Mouse (Mus musculus) kidney, adult 2 months (tissue): ENCODE measurements around the gene Gm17019. TPM values are rescaled to one million over a fixed set of nuclear protein-coding genes. Genes with fewer than 3 reads are reported as not detected.
"Not testable (repeated sequence)": the region's sequence is repeated elsewhere in the genome, so short reads cannot be mapped to it uniquely, and the experiment has no call there.

Experiments used
- DNase-seq: peaks from one replicate; pipeline ENCODE4 v3.0.0; 2021
- H3K27ac ChIP-seq: fragments of 200-500 bp; 2 replicates; pipeline ENCODE4 v1.5.1; 2012; ENCODE audit warnings: low read depth, low read length, control low read depth, inconsistent platforms; ENCODE audit not compliant: insufficient read depth
- H3K27me3 ChIP-seq: fragments of 200-500 bp; replicated peaks from 2 replicates; pipeline ENCODE4 v1.6.1; 2012; ENCODE audit warnings: mild to moderate bottlenecking, moderate library complexity, low read length, inconsistent platforms; ENCODE audit not compliant: control insufficient read depth, insufficient read depth
- H3K36me3 ChIP-seq: fragments of 200-500 bp; 2 replicates; pipeline ENCODE4 v1.6.1; 2012; ENCODE audit warnings: mild to moderate bottlenecking, moderate library complexity, low read length, inconsistent platforms; ENCODE audit not compliant: control insufficient read depth, insufficient read depth
- H3K4me1 ChIP-seq: fragments of 200-500 bp; 2 replicates; pipeline ENCODE4 v1.6.1; 2011; ENCODE audit warnings: low read length; ENCODE audit not compliant: control insufficient read depth, insufficient read depth
- H3K4me3 ChIP-seq: fragments of 200-500 bp; 2 replicates; pipeline ENCODE4 v1.5.1; 2011; ENCODE audit warnings: mild to moderate bottlenecking, low read depth, low read length, control low read depth; ENCODE audit not compliant: insufficient read depth
- WGBS: fragments of 180-500 bp; shearing (Covaris S2); methylation state at CpG from one replicate; pipeline ENCODE4 v1.1.7; 2018; 5-methylcytosine and 5-hydroxymethylcytosine counted together
- polyA plus RNA-seq: library from polyadenylated mRNA; depleted of rRNA; stranded (reverse); fragments of >200 nt; gene quantifications from 2 replicates; pipeline ENCODE4 v1.2.3, GENCODE M21; 2012

Gene Gm17019
- polyA plus RNA-seq, 1 experiment, result not detected

DNA sequence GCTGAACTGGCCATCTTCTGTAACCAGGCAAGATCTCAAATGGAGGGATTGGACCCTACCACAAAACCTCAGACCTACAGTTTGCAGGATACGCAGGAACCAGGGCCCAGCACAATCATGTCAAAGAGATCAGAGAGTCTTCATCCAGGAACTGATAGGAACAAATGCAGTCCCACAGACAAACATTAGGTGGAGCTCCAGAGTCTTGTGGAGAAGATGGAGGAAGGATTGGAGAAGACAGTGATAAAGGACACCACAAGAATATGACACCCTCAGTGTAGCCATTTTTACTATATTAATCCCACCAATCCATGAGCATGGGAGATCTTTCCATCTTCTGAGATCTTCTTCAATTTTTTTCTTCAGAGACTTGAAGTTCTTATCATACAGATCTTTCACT lies 8.5 kb downstream of the Gm17019 start:
- WGBS, result 79% methylated on average over 1 of the region's 1 CpGs
- not testable (repeated sequence) for DNase-seq, H3K4me1 ChIP-seq, H3K4me3 ChIP-seq, H3K27me3 ChIP-seq, H3K27ac ChIP-seq, H3K36me3 ChIP-seq

GRCm38 (mm10) chr5:15020067-15020466 lies 12.7 kb downstream of the Gm17019 start:
- 70% methylated on average over 2 of the region's 2 CpGs for WGBS
- H3K4me1 ChIP-seq, H3K4me3 ChIP-seq, H3K27me3 ChIP-seq, H3K27ac ChIP-seq, DNase-seq, H3K36me3 ChIP-seq: not testable (repeated sequence)

GRCm38 (mm10) chr5:15010639-15011582 lies 21.9 kb downstream of the Gm17019 start:
- H3K4me3 ChIP-seq, H3K27me3 ChIP-seq, H3K36me3 ChIP-seq, H3K27ac ChIP-seq, DNase-seq, H3K4me1 ChIP-seq: not testable (repeated sequence)
- WGBS, result 89% methylated on average over 11 of the region's 11 CpGs

DNA sequence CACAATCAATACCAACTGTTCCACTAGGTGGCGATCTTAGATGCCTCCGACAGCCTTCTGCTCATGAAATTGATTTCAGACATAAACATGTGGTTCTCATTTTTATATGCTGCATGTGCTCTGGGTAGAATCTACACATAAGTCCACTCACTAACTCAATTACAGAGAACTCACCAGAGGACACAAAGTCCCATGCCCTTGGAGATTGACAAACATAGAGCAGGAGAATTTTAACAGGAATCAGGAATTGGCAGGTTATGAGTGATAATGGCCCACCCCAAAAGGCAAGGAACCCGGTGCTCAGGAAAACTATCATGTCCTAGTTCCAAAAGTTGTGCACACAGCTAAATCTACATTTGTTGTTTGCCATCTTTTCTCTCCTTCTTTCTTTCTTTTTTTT lies 25.9 kb downstream of the Gm17019 start:
- WGBS, result 55% methylated on average over 3 of the region's 3 CpGs
- not testable (repeated sequence) for H3K4me1 ChIP-seq, H3K4me3 ChIP-seq, H3K27ac ChIP-seq, H3K36me3 ChIP-seq, H3K27me3 ChIP-seq, DNase-seq

- 66% methylated on average over 3 of the region's 3 CpGs for WGBS
- H3K4me1 ChIP-seq, H3K4me3 ChIP-seq, H3K27me3 ChIP-seq, DNase-seq, H3K27ac ChIP-seq, H3K36me3 ChIP-seq: not testable (repeated sequence)
Measured at GRCm38 (mm10) chr5:15006288-15006687, 26.5 kb downstream of the Gm17019 start.

DNA sequence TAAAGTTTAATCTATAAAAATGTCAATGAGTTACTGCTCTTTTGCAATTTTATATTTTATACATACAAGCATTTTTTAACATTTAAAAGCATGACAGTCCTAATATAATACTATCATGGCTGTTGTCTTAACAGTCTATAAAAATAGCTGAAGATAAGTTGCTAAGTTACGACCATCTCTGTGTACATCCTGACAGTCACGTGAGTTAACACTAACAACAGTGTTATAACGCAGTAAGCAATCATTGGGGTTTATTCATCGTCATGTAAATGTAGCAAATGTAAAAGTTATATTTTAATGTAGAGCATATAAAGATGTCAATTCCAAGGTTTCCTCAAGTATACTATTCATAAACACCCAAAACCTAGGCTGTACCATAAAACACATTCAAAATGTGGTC lies 27.2 kb downstream of the Gm17019 start:
- DNase-seq, H3K27ac ChIP-seq, H3K4me1 ChIP-seq, H3K36me3 ChIP-seq, H3K4me3 ChIP-seq, H3K27me3 ChIP-seq: not testable (repeated sequence)
- WGBS, result 52% methylated on average over 3 of the region's 4 CpGs

- H3K27me3 ChIP-seq, H3K4me1 ChIP-seq, DNase-seq, H3K4me3 ChIP-seq, H3K36me3 ChIP-seq, H3K27ac ChIP-seq: not testable (repeated sequence)
- WGBS, result 75% methylated on average over 5 of the region's 5 CpGs
Measured at GRCm38 (mm10) chr5:15004569-15005562, 27.9 kb downstream of the Gm17019 start.

DNA sequence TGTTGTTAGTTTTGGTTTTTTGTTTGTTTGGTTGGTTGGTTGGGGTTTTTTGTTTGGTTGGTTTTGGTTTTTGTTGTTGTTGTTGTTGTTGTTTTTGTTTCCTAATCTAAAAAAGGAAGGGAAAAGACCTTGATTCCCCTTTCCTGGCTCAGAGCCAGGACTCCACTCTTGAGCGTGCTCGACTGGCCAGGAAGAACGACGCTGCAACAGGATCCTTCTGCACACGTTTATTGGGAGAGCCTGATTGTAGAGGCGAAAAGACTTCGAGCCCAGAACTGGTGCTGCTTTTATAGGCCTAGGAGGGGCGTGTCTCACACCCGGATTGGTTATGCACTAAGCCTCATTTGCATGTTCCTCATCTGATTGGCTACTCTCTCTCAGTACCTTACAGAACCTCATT lies 34.7 kb downstream of the Gm17019 start:
- DNase-seq, H3K4me3 ChIP-seq, H3K27ac ChIP-seq, H3K36me3 ChIP-seq, H3K4me1 ChIP-seq, H3K27me3 ChIP-seq: not testable (repeated sequence)
- WGBS, result 71% methylated on average over 9 of the region's 9 CpGs

- not testable (repeated sequence) for H3K36me3 ChIP-seq, H3K27me3 ChIP-seq, H3K4me1 ChIP-seq, H3K27ac ChIP-seq, H3K4me3 ChIP-seq
- peak; percentile 75 for DNase-seq
- WGBS, result 84% methylated on average over 4 of the region's 4 CpGs
Measured at GRCm38 (mm10) chr5:14997556-14997955, 35.2 kb downstream of the Gm17019 start.

DNA sequence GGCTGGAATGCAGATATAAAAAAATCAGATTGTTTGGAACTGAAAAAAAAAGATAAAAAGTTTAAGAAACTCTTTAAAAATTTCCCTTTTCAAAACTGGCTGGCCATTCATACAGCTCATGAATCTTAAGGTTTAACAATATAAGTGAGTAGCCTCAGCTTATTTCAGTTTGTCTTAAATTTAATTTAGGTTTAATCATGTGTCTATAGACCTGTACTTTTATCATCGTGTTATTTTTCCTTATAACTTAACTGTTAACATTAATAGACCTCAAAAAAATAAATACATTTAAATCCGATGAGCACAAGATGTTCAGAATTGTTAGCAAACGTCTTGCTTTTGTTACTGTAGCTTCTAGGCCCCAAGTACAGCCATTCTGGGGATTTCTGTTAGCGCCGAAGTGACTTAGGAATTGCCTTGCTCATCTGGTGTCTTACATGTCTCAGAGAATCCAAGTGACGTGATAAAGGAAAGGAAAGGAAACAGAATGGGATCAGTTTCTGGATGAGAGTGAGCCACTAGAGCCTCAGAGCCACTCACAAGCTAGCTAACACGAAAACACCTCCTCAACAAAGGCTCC lies 36.0 kb downstream of the Gm17019 start:
- H3K27me3 ChIP-seq, result not testable (repeated sequence)

More for the DNA sequence above, 36.0 kb downstream of the Gm17019 start:
- H3K4me1 ChIP-seq, H3K4me3 ChIP-seq, DNase-seq, H3K27ac ChIP-seq, H3K36me3 ChIP-seq: not testable (repeated sequence)
- WGBS, result 65% methylated on average over 7 of the region's 7 CpGs
